Mouse (Mus musculus) midbrain, postnatal 0 days (tissue): ENCODE measurements around the gene Ccdc51. TPM values are rescaled to one million over a fixed set of nuclear protein-coding genes. Genes with fewer than 3 reads are reported as not detected.

Experiments used
- ATAC-seq: fragments of 200-750 bp; cut with Nextera tagmentation; 2 replicates; pipeline ENCODE4 v1.8.0; 2017; ENCODE audit warnings: moderate number of reproducible peaks, mild to moderate bottlenecking, moderate TSS enrichment, moderate library complexity; ENCODE audit not compliant: low FRiP score
- DNase-seq: peaks from one replicate; pipeline ENCODE4 v3.0.0-alpha.2; 2015; ENCODE audit warnings: low spot score
- H3K27ac ChIP-seq: fragments of 300-500 bp; sonication (generic); 2 replicates; pipeline ENCODE4 v1.5.1; 2014; ENCODE audit warnings: low read depth, mild to moderate bottlenecking, low read length, mixed read lengths
- H3K27me3 ChIP-seq: fragments of 300-500 bp; sonication (generic); 2 replicates; pipeline ENCODE4 v1.6.1; 2014; ENCODE audit warnings: low read length, control low read depth, mixed read lengths; ENCODE audit not compliant: insufficient read depth
- H3K36me3 ChIP-seq: fragments of 300-500 bp; sonication (generic); 2 replicates; pipeline ENCODE4 v1.6.1; 2014; ENCODE audit warnings: low read length, control low read depth, mixed read lengths; ENCODE audit not compliant: insufficient read depth
- H3K4me1 ChIP-seq: fragments of 300-500 bp; sonication (generic); 2 replicates; pipeline ENCODE4 v1.6.1; 2014; ENCODE audit warnings: mild to moderate bottlenecking, control low read depth, antibody characterized with exemption, low read length, mixed read lengths; ENCODE audit not compliant: insufficient read depth
- H3K4me2 ChIP-seq: fragments of 300-500 bp; sonication (generic); 2 replicates; pipeline ENCODE4 v1.6.1; 2014; ENCODE audit warnings: low read depth, mild to moderate bottlenecking, low read length, mixed read lengths; ENCODE audit not compliant: poor library complexity, severe bottlenecking
- H3K4me3 ChIP-seq: fragments of 300-500 bp; sonication (generic); 2 replicates; pipeline ENCODE4 v1.5.1; 2014; ENCODE audit warnings: low read depth, mild to moderate bottlenecking, low read length, moderate library complexity
- H3K9ac ChIP-seq: fragments of 300-500 bp; sonication (generic); replicated peaks from 2 replicates; pipeline ENCODE4 v1.6.1; 2014; ENCODE audit warnings: mild to moderate bottlenecking, low read length, moderate library complexity, mixed read lengths; ENCODE audit not compliant: poor library complexity, severe bottlenecking
- H3K9me3 ChIP-seq: fragments of 300-500 bp; sonication (generic); 2 replicates; pipeline ENCODE4 v1.6.1; 2016; ENCODE audit warnings: low read length, control low read depth
- CTCF ChIP-seq: IDR thresholded peaks from 2 replicates; pipeline ENCODE4 v1.5.1; 2016; ENCODE audit warnings: antibody characterized with exemption, mild to moderate bottlenecking
- WGBS: fragments of 180-500 bp; shearing (Covaris S2); extraction: QIAGEN DNeasy Blood & Tissue Kit; methylation state at CpG from one replicate; pipeline ENCODE4 v1.1.7; 2014; 5-methylcytosine and 5-hydroxymethylcytosine counted together
- polyA plus RNA-seq: library from polyadenylated mRNA; unstranded; fragments of >200 nt; fragmentation: Nextera tagmentation; extraction: Ambion mirVana; gene quantifications from 2 replicates; pipeline ENCODE4 v1.2.1, GENCODE M21; 2015
- total RNA-seq: library from RNA; depleted of rRNA; stranded (reverse); fragments of >200 nt; gene quantifications from 2 replicates; pipeline ENCODE4 v1.2.3, GENCODE M21; 2014

The Ccdc51 gene
- total and polyA plus RNA-seq, 2 experiments from 2014 or later, result 4.8 to 6.9 TPM

DNA sequence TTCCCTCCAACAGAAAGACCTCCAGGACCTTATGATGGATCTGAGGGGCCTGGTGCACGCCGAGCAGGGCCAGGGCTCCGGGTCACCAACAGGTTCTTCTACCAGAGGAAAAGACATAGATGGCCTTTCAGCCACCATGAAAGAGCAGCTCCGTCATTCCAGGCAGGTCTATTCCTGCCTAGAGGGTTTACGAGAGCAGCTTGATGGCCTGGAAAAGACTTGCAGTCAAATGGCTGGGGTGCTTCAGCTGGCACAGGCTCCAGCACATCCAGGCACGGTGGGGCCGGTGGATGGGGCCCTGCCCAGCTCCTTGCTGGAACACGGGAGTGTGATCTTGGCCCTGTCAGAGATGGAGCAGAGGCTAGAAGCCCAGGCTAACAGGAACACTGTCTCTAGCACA is 9.5 kb downstream of the Ccdc51 start:
- H3K36me3 ChIP-seq, result 0 out of 2 replicates have a peak, but pooled peaks cover 23% of the 10 kb centered on the region
- WGBS, result 92% methylated on average over 8 of the region's 8 CpGs
- H3K9ac ChIP-seq, result no peak overlapping the region
- TF ChIP-seq CTCF, result no peak
- ATAC-seq, result no peak
- no peak overlapping the region for H3K4me2 ChIP-seq
- no peak for DNase-seq
- H3K27me3 ChIP-seq, result no peaks in the 10 kb centered on the region
- peaks cover 12% of the 10 kb centered on the region for H3K4me1 ChIP-seq
- H3K9me3 ChIP-seq, result no peaks in the 10 kb centered on the region
- H3K4me3 ChIP-seq, result no peak overlapping the region
- no peak overlapping the region for H3K27ac ChIP-seq

DNA sequence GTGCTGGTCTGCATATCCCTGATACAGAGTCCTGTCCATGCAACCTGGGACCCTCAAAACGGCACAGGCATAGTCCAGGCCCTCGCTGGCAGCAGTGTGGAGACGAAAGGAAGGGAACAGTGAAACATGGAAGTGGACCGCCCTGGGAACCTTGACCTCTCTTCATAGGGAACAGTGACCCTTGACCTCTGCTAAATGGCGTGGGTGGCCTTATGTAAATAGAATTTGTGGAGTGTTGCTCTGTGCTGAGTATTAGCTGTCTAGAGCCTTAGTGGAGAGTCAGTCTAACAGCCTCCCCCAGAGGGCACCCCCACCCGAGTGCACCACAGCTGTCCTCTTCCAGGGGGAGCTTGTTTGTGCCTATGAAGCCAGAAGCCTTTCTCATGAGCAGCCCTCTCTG is 10.5 kb downstream of the Ccdc51 start:
- Histone ChIP-seq H3K27ac (no peak overlapping the region), H3K27me3 (no peaks in the 10 kb centered on the region), H3K9ac (no peak overlapping the region), H3K36me3 (0 out of 2 replicates have a peak, but pooled peaks cover 23% of the 10 kb centered on the region), H3K4me3 (no peak overlapping the region), H3K4me1 (peaks cover 16% of the 10 kb centered on the region), H3K9me3 (no peaks in the 10 kb centered on the region), H3K4me2 (no peak overlapping the region)
- no peak for ATAC-seq
- no peak for TF ChIP-seq CTCF
- no peak for DNase-seq
- WGBS, result 40% methylated on average over 6 of the region's 6 CpGs

- Histone ChIP-seq H3K9ac (0 out of 2 replicates have a peak overlapping the region, but pooled peaks have one; percentile 88), H3K36me3 (0 out of 2 replicates have a peak, but pooled peaks cover 23% of the 10 kb centered on the region), H3K4me1 (peaks cover 26% of the 10 kb centered on the region), H3K4me2 (peak overlapping the region; percentile 87), H3K9me3 (no peaks in the 10 kb centered on the region), H3K27ac (peak overlapping the region; percentile 97), H3K27me3 (no peaks in the 10 kb centered on the region), H3K4me3 (peak overlapping the region; percentile 74)
- TF ChIP-seq CTCF, result no peak
- DNase-seq (peak; percentile 46), ATAC-seq (no peak)
- WGBS, result 19% methylated on average over 11 of the region's 11 CpGs
These were observed 11.7 kb downstream of the Ccdc51 start for GRCm38 (mm10) chr9:109093786-109094552.

GRCm38 (mm10) chr9:109094553-109095136 is 12.4 kb downstream of the Ccdc51 start:
- Histone ChIP-seq H3K36me3 (0 out of 2 replicates have a peak, but pooled peaks cover 19% of the 10 kb centered on the region), H3K4me2 (peak overlapping the region; percentile 87), H3K27ac (peak overlapping the region; percentile 97), H3K9ac (peak overlapping the region; percentile 88), H3K9me3 (no peaks in the 10 kb centered on the region), H3K4me1 (peaks cover 26% of the 10 kb centered on the region), H3K27me3 (no peaks in the 10 kb centered on the region), H3K4me3 (peak overlapping the region; percentile 74)
- under 1% methylated on average over 21 of the region's 21 CpGs for WGBS
- TF ChIP-seq CTCF, result no peak
- DNase-seq, result no peak
- 0 out of 2 replicates have a peak, but pooled peaks have one; percentile 0 for ATAC-seq

GRCm38 (mm10) chr9:109095137-109095982 is 13.1 kb downstream of the Ccdc51 start, which contains the start of gene Plxnb1:
Gene Plxnb1, plus strand, starts transcription at chr9:109095389.
- Histone ChIP-seq H3K9ac (peak within 1 kb of the TSS; percentile 88), H3K27ac (peak within 1 kb of the TSS; percentile 97), H3K9me3 (no peaks in the 10 kb centered on the region), H3K4me3 (peak within 1 kb of the TSS; percentile 74), H3K27me3 (no peaks in the 10 kb centered on the region), H3K36me3 (peaks cover 22% of the 10 kb centered on the region), H3K4me2 (peak within 1 kb of the TSS; percentile 87), H3K4me1 (peaks cover 26% of the 10 kb centered on the region)
- TF ChIP-seq CTCF, result no peak
- WGBS, result under 1% methylated on average over 73 of the region's 102 CpGs
- ATAC-seq (peak; percentile 59), DNase-seq (peak; percentile 84)
